Comparison of ENCODE assay signal across 14 mouse cellular contexts in genomic region chr11:88328813-88329595, GRCm38 (mm10). TPM values are rescaled to one million over a fixed set of nuclear protein-coding genes. Genes with fewer than 3 reads are reported as not detected.
DNase-seq lines count a peak whose midpoint lies in the region; ATAC-seq and TF ChIP-seq lines count a peak whose summit lies in the region.
"Had no signal": no experiment of that assay in that cellular context is flagged by ENCODE, and none has a peak within 500 bp of the region (broad histone marks: within the 10 kb centered on the region; RNA-seq: fewer than 3 reads in every experiment).

No protein-coding gene starts in this region.

- H3K4me1 ChIP-seq in hindbrain, embryonic 13.5 days (replicated peaks): peaks cover 52% of the 10 kb centered on the region
- H3K4me1 ChIP-seq in hindbrain, embryonic 10.5 days (replicated peaks): peaks cover 31% of the 10 kb centered on the region
- H3K4me1 ChIP-seq in neural tube, embryonic 13.5 days (replicated peaks): peaks cover 56% of the 10 kb centered on the region
- H3K4me1 ChIP-seq in forebrain, embryonic 14.5 days (ENCODE audit: control insufficient read depth, insufficient read depth, low read length): peaks cover 25% of the 10 kb centered on the region
- H3K4me1 ChIP-seq in midbrain, postnatal 0 days (ENCODE audit: insufficient read depth, low read length): no peaks in the 10 kb centered on the region
- H3K4me1 ChIP-seq: liver, embryonic 12.5 days had no signal

- no peak; the same call in 1 of the 2 replicates for ATAC-seq in hindbrain, embryonic 13.5 days (ENCODE audit: low FRiP score)
- ATAC-seq in neural tube, embryonic 13.5 days (ENCODE audit: low read depth): no peak
- peak; percentile 66 for ATAC-seq in forebrain, embryonic 14.5 days
- ATAC-seq in midbrain, postnatal 0 days (ENCODE audit: low FRiP score): no peak
- ATAC-seq: liver, embryonic 12.5 days had no signal

- 67% methylated on average over 17 of the region's 17 CpGs for WGBS in hindbrain, embryonic 13.5 days
- WGBS in hindbrain, embryonic 10.5 days: 95% methylated on average over 17 of the region's 17 CpGs
- whole genome bisulfite sequencing in neural tube, embryonic 13.5 days: 69% methylated on average over 17 of the region's 17 CpGs
- 56% methylated on average over 17 of the region's 17 CpGs for WGBS in forebrain, embryonic 14.5 days
- WGBS in midbrain, postnatal 0 days: 74% methylated on average over 17 of the region's 17 CpGs

- no peaks in the 10 kb centered on the region for H3K9me3 ChIP-seq in hindbrain, embryonic 13.5 days
- no peaks in the 10 kb centered on the region for H3K9me3 ChIP-seq in hindbrain, embryonic 10.5 days
- no peaks in the 10 kb centered on the region for H3K9me3 ChIP-seq in neural tube, embryonic 13.5 days
- no peaks in the 10 kb centered on the region for H3K9me3 ChIP-seq in forebrain, embryonic 14.5 days (replicated peaks; ENCODE audit: control insufficient read depth, low read length)
- no peaks in the 10 kb centered on the region for H3K9me3 ChIP-seq in midbrain, postnatal 0 days (ENCODE audit: low read length)
- H3K9me3 ChIP-seq: embryonic facial prominence, embryonic 12.5 days; heart, embryonic 10.5 days; liver, embryonic 12.5 days had no signal

- no peak overlapping the region for H3K4me3 ChIP-seq in hindbrain, embryonic 13.5 days
- no peak overlapping the region for H3K4me3 ChIP-seq in hindbrain, embryonic 10.5 days
- no peak overlapping the region for H3K4me3 ChIP-seq in neural tube, embryonic 13.5 days
- no peak overlapping the region for H3K4me3 ChIP-seq in forebrain, embryonic 14.5 days (ENCODE audit: low read depth, low read length)
- no peak overlapping the region for H3K4me3 ChIP-seq in midbrain, postnatal 0 days (ENCODE audit: low read depth, low read length)
- H3K4me3 ChIP-seq: embryonic facial prominence, embryonic 12.5 days; heart, embryonic 10.5 days; liver, embryonic 12.5 days had no signal

- no peaks in the 10 kb centered on the region for H3K27me3 ChIP-seq in hindbrain, embryonic 13.5 days
- no peaks in the 10 kb centered on the region for H3K27me3 ChIP-seq in hindbrain, embryonic 10.5 days (ENCODE audit: insufficient read depth, poor library complexity, severe bottlenecking)
- no peaks in the 10 kb centered on the region for H3K27me3 ChIP-seq in neural tube, embryonic 13.5 days
- no peaks in the 10 kb centered on the region for H3K27me3 ChIP-seq in forebrain, embryonic 14.5 days (replicated peaks; ENCODE audit: control insufficient read depth, insufficient read depth, low read length)
- H3K27me3 ChIP-seq in midbrain, postnatal 0 days (ENCODE audit: insufficient read depth, low read length): no peaks in the 10 kb centered on the region
- H3K27me3 ChIP-seq: CH12.LX; embryonic facial prominence, embryonic 12.5 days had no signal

- H3K27ac ChIP-seq in hindbrain, embryonic 13.5 days: peak overlapping the region; percentile 77
- H3K27ac ChIP-seq in hindbrain, embryonic 10.5 days: no peak overlapping the region
- H3K27ac ChIP-seq in neural tube, embryonic 13.5 days (replicated peaks): peak overlapping the region; percentile 56; the same call in 1 of the 2 replicates
- H3K27ac ChIP-seq in forebrain, embryonic 14.5 days (ENCODE audit: low read depth, low read length): no peak overlapping the region; the same call in 1 of the 2 replicates
- no peak overlapping the region for H3K27ac ChIP-seq in midbrain, postnatal 0 days (ENCODE audit: low read depth, low read length)
- H3K27ac ChIP-seq: embryonic facial prominence, embryonic 12.5 days; heart, embryonic 10.5 days; liver, embryonic 12.5 days had no signal

- no peak for DNase-seq in hindbrain, embryonic 10.5 days (ENCODE audit: low spot score)
- no peak for DNase-seq in neural tube, embryonic 10.5 days (ENCODE audit: extremely low spot score, low spot score)
- DNase-seq in forebrain, embryonic 14.5 days (ENCODE audit: low spot score): peak; percentile 90
- peak; percentile 71 for DNase-seq in midbrain, postnatal 0 days (ENCODE audit: low spot score)
- no peak for DNase-seq in spleen, postnatal 10 days (ENCODE audit: low spot score in 2 of 2)
- DNase-seq in frontal cortex, postnatal 36 days (ENCODE audit: low spot score in 2 of 2): no peak
- DNase-seq: adrenal gland, postnatal 25 days; kidney, postnatal 10 days had no signal

- no peak overlapping the region for H3K4me2 ChIP-seq in hindbrain, embryonic 13.5 days
- H3K4me2 ChIP-seq in neural tube, embryonic 13.5 days: no peak overlapping the region
- no peak overlapping the region for H3K4me2 ChIP-seq in forebrain, embryonic 14.5 days (ENCODE audit: low read length)
- no peak overlapping the region for H3K4me2 ChIP-seq in midbrain, postnatal 0 days (ENCODE audit: low read depth, low read length, poor library complexity, severe bottlenecking)
- H3K4me2 ChIP-seq: embryonic facial prominence, embryonic 12.5 days; liver, embryonic 12.5 days had no signal

- no peak overlapping the region for H3K9ac ChIP-seq in hindbrain, embryonic 13.5 days
- no peak overlapping the region for H3K9ac ChIP-seq in neural tube, embryonic 13.5 days
- H3K9ac ChIP-seq in forebrain, embryonic 14.5 days (ENCODE audit: low read length): no peak overlapping the region
- H3K9ac ChIP-seq in midbrain, postnatal 0 days (replicated peaks; ENCODE audit: low read length, poor library complexity, severe bottlenecking): no peak overlapping the region
- H3K9ac ChIP-seq: embryonic facial prominence, embryonic 12.5 days; liver, embryonic 12.5 days had no signal

- H3K36me3 ChIP-seq in hindbrain, embryonic 13.5 days: no peaks in the 10 kb centered on the region
- no peaks in the 10 kb centered on the region for H3K36me3 ChIP-seq in hindbrain, embryonic 10.5 days
- H3K36me3 ChIP-seq in neural tube, embryonic 13.5 days: no peaks in the 10 kb centered on the region
- H3K36me3 ChIP-seq in forebrain, embryonic 14.5 days (ENCODE audit: control insufficient read depth, insufficient read depth, low read length): no peaks in the 10 kb centered on the region
- no peaks in the 10 kb centered on the region for H3K36me3 ChIP-seq in midbrain, postnatal 0 days (ENCODE audit: insufficient read depth, low read length)
- H3K36me3 ChIP-seq: embryonic facial prominence, embryonic 12.5 days; heart, embryonic 10.5 days; liver, embryonic 12.5 days had no signal

- TF ChIP-seq CTCF in midbrain, postnatal 0 days (IDR thresholded peaks at IDR 0.05): no peak

RNA-seq across cellular contexts. Expression of gene Ccdc182, which starts 35.1 kb away (rescaled TPM):
- 1.3 and 1.7 TPM in 2 replicates for polyA plus RNA-seq in hindbrain, embryonic 13.5 days (2015; fragmentation: Nextera tagmentation; extraction: Ambion mirVana)
- polyA plus RNA-seq in hindbrain, embryonic 10.5 days (2016; fragmentation: Nextera tagmentation; extraction: Ambion mirVana): 7.9 and 11.8 TPM in 2 replicates
- polyA plus RNA-seq in neural tube, embryonic 13.5 days (2015; fragmentation: Nextera tagmentation; extraction: Ambion mirVana): 3.1 and 4.1 TPM in 2 replicates
- polyA plus RNA-seq in forebrain, embryonic 14.5 days (2014; fragmentation: Nextera tagmentation; extraction: Ambion mirVana): 0.24 TPM in 1 of 2 replicates, not detected in the other
- total RNA-seq in midbrain, postnatal 0 days (2014; rRNA removed): not detected in 2 replicates
- polyA plus RNA-seq in midbrain, postnatal 0 days (2015; fragmentation: Nextera tagmentation; extraction: Ambion mirVana): 0.12 TPM in 1 of 2 replicates, not detected in the other
- total RNA-seq: adrenal gland, postnatal 25 days; CH12.LX had no signal

Comparison
In these comparisons a context has a peak if more than half of its experiments do, and no peak if none do; other contexts are left out.
1. H3K27ac ChIP-seq: peak in hindbrain, embryonic 13.5 days (single experiment) and neural tube, embryonic 13.5 days (single experiment); none in hindbrain, embryonic 10.5 days (single experiment), forebrain, embryonic 14.5 days (single experiment) and midbrain, postnatal 0 days (single experiment).
2. DNase-seq: peak in forebrain, embryonic 14.5 days (single experiment) and midbrain, postnatal 0 days (single experiment); none in hindbrain, embryonic 10.5 days (single experiment), neural tube, embryonic 10.5 days (single experiment), spleen, postnatal 10 days (0 of 2) and frontal cortex, postnatal 36 days (0 of 2).